Mouse (Mus musculus) limb, embryonic 14.5 days (tissue): ENCODE results near the gene Tmem143. TPM values are rescaled to one million over a fixed set of nuclear protein-coding genes. Genes with fewer than 3 reads are reported as not detected.

Experiments used
- ATAC-seq: fragments of 200-750 bp; cut with Nextera tagmentation; 2 replicates; pipeline ENCODE4 v1.8.0; 2017; ENCODE audit warnings: low read depth, moderate number of reproducible peaks, moderate TSS enrichment; ENCODE audit not compliant: low FRiP score
- DNase-seq: peaks from one replicate; pipeline ENCODE4 v3.0.0-alpha.2; 2015; ENCODE audit warnings: low spot score
- H3K27ac ChIP-seq: fragments of 300-500 bp; sonication (generic); replicated peaks from 2 replicates; pipeline ENCODE4 v1.5.1; 2014; ENCODE audit warnings: low read depth, mild to moderate bottlenecking, low read length, moderate library complexity, mixed read lengths
- H3K27me3 ChIP-seq: fragments of 300-500 bp; sonication (generic); 2 replicates; pipeline ENCODE4 v1.6.1; 2014; ENCODE audit warnings: low read length, mixed read lengths; ENCODE audit not compliant: control insufficient read depth, insufficient read depth
- H3K36me3 ChIP-seq: fragments of 300-500 bp; sonication (generic); 2 replicates; pipeline ENCODE4 v1.6.1; 2014; ENCODE audit warnings: mild to moderate bottlenecking, low read length, moderate library complexity, mixed read lengths; ENCODE audit not compliant: control insufficient read depth, insufficient read depth
- H3K4me1 ChIP-seq: fragments of 300-500 bp; sonication (generic); 2 replicates; pipeline ENCODE4 v1.6.1; 2014; ENCODE audit warnings: antibody characterized with exemption, low read length, mixed read lengths; ENCODE audit not compliant: control insufficient read depth, insufficient read depth
- H3K4me2 ChIP-seq: fragments of 300-500 bp; sonication (generic); replicated peaks from 2 replicates; pipeline ENCODE4 v1.6.1; 2014; ENCODE audit warnings: low read depth, mild to moderate bottlenecking, low read length, moderate library complexity; ENCODE audit not compliant: severe bottlenecking
- H3K4me3 ChIP-seq: fragments of 300-500 bp; sonication (generic); replicated peaks from 2 replicates; pipeline ENCODE4 v1.5.1; 2014; ENCODE audit warnings: low read length
- H3K9ac ChIP-seq: fragments of 300-500 bp; sonication (generic); 2 replicates; pipeline ENCODE4 v1.6.1; 2014; ENCODE audit warnings: mild to moderate bottlenecking, low read depth, low read length, moderate library complexity; ENCODE audit not compliant: severe bottlenecking
- H3K9me3 ChIP-seq: fragments of 300-500 bp; sonication (generic); 2 replicates; pipeline ENCODE4 v1.6.1; 2016; ENCODE audit warnings: low read length; ENCODE audit not compliant: control insufficient read depth
- POLR2A ChIP-seq: fragments of 200-500 bp; IDR thresholded peaks from 2 replicates; pipeline ENCODE4 v1.8.0; 2012; ENCODE audit warnings: inconsistent platforms, mild to moderate bottlenecking, moderate library complexity, borderline replicate concordance; ENCODE audit not compliant: insufficient read depth, insufficient read length; ENCODE audit errors: extremely low read depth
- WGBS: fragments of 180-500 bp; shearing (Covaris S2); extraction: QIAGEN DNeasy Blood & Tissue Kit; methylation state at CpG from one replicate; pipeline ENCODE4 v1.1.7; 2014; 5-methylcytosine and 5-hydroxymethylcytosine counted together
- polyA plus RNA-seq, 2 experiments: library from polyadenylated mRNA; depleted of rRNA in 1 of 2; stranded (reverse) in 1 of 2; unstranded in 1 of 2; fragments of >200 nt; fragmentation: Nextera tagmentation in 1 of 2; extraction: Ambion mirVana in 1 of 2; gene quantifications; 2 replicates each; pipeline versions ENCODE4 v1.2.1 to v1.2.3; 2012 to 2014

Tmem143 gene
- polyA plus RNA-seq, 2 experiments: 4.7 to 17.1 TPM

- TF ChIP-seq POLR2A: no peak
Measured at GRCm38 (mm10) chr7:45906622-45907021, 9.9 kb downstream of the Tmem143 start.

GRCm38 (mm10) chr7:45908384-45908783 is 11.6 kb downstream of the Tmem143 start:
- peaks cover 26% of the 10 kb centered on the region for H3K36me3 ChIP-seq
- no peak overlapping the region for H3K27ac ChIP-seq
- no peak for TF ChIP-seq POLR2A
- H3K9me3 ChIP-seq: no peaks in the 10 kb centered on the region
- no peaks in the 10 kb centered on the region for H3K4me1 ChIP-seq
- no peak overlapping the region for H3K9ac ChIP-seq
- H3K27me3 ChIP-seq: no peaks in the 10 kb centered on the region
- H3K4me2 ChIP-seq: no peak overlapping the region
- DNase-seq: no peak
- no peak for ATAC-seq
- H3K4me3 ChIP-seq: no peak overlapping the region

More at GRCm38 (mm10) chr7:45906622-45907021, 9.9 kb downstream of the Tmem143 start:
- Histone ChIP-seq H3K9me3 (no peaks in the 10 kb centered on the region), H3K9ac (no peak overlapping the region), H3K27ac (no peak overlapping the region), H3K27me3 (no peaks in the 10 kb centered on the region), H3K4me2 (no peak overlapping the region), H3K4me3 (no peak overlapping the region), H3K4me1 (no peaks in the 10 kb centered on the region), H3K36me3 (peaks cover 26% of the 10 kb centered on the region)
- DNase-seq (no peak), ATAC-seq (no peak)
- 92% methylated on average over 9 of the region's 9 CpGs for WGBS

GRCm38 (mm10) chr7:45909145-45909544 is 12.4 kb downstream of the Tmem143 start:
- no peak for DNase-seq
- H3K27ac ChIP-seq: no peak overlapping the region

GRCm38 (mm10) chr7:45914067-45914466 is 17.3 kb downstream of the Tmem143 start:
- WGBS: 82% methylated on average over 6 of the region's 6 CpGs

More at GRCm38 (mm10) chr7:45909145-45909544, 12.4 kb downstream of the Tmem143 start:
- H3K36me3 ChIP-seq: peaks cover 26% of the 10 kb centered on the region
- no peaks in the 10 kb centered on the region for H3K9me3 ChIP-seq
- H3K4me2 ChIP-seq: no peak overlapping the region
- no peak overlapping the region for H3K4me3 ChIP-seq
- no peak overlapping the region for H3K9ac ChIP-seq
- no peaks in the 10 kb centered on the region for H3K27me3 ChIP-seq
- no peak for TF ChIP-seq POLR2A
- 92% methylated on average over 16 of the region's 16 CpGs for WGBS
- no peaks in the 10 kb centered on the region for H3K4me1 ChIP-seq
- ATAC-seq: no peak

GRCm38 (mm10) chr7:45915011-45915410 is 18.3 kb downstream of the Tmem143 start:
- Histone ChIP-seq H3K4me2 (no peak overlapping the region), H3K36me3 (peaks cover 23% of the 10 kb centered on the region; the same call in 1 of the 2 replicates), H3K9me3 (no peaks in the 10 kb centered on the region), H3K27ac (no peak overlapping the region), H3K9ac (no peak overlapping the region), H3K27me3 (no peaks in the 10 kb centered on the region), H3K4me1 (peaks cover 32% of the 10 kb centered on the region), H3K4me3 (no peak overlapping the region)
- WGBS: 88% methylated on average over 5 of the region's 5 CpGs
- DNase-seq (no peak), ATAC-seq (no peak)
- no peak for TF ChIP-seq POLR2A

More at GRCm38 (mm10) chr7:45914067-45914466, 17.3 kb downstream of the Tmem143 start:
- ATAC-seq: no peak
- no peak for DNase-seq
- Histone ChIP-seq H3K9ac (no peak overlapping the region), H3K27ac (no peak overlapping the region), H3K27me3 (no peaks in the 10 kb centered on the region), H3K9me3 (no peaks in the 10 kb centered on the region), H3K4me3 (no peak overlapping the region), H3K4me2 (no peak overlapping the region), H3K36me3 (peaks cover 31% of the 10 kb centered on the region), H3K4me1 (peaks cover 22% of the 10 kb centered on the region)
- TF ChIP-seq POLR2A: no peak
